Mouse (Mus musculus) liver, embryonic 14.5 days (tissue): Measurements from ENCODE around the gene Sys1. TPM values are rescaled to one million over a fixed set of nuclear protein-coding genes. Genes with fewer than 3 reads are reported as not detected.

Source experiments
- ATAC-seq: fragments of 200-750 bp; cut with Nextera tagmentation; 2 replicates; pipeline ENCODE4 v1.8.0; 2017; ENCODE audit warnings: moderate number of reproducible peaks, mild to moderate bottlenecking, moderate library complexity; ENCODE audit not compliant: insufficient read depth
- DNase-seq, 3 experiments: peaks; one replicate each; pipeline ENCODE4 v3.0.0-alpha.2; 2012 to 2013; ENCODE audit warnings: low read depth in 3 of 3, low spot score in 3 of 3
- H3K27ac ChIP-seq: fragments of 300-500 bp; sonication (generic); 2 replicates; pipeline ENCODE4 v1.5.1; 2014; ENCODE audit warnings: moderate library complexity, mild to moderate bottlenecking, control low read depth, inconsistent platforms
- H3K27me3 ChIP-seq: fragments of 300-500 bp; sonication (generic); 2 replicates; pipeline ENCODE4 v1.6.1; 2014; ENCODE audit warnings: mild to moderate bottlenecking, low read length, moderate library complexity; ENCODE audit not compliant: control insufficient read depth, insufficient read depth
- H3K36me3 ChIP-seq: fragments of 300-500 bp; sonication (generic); replicated peaks from 2 replicates; pipeline ENCODE4 v1.6.1; 2014; ENCODE audit warnings: low read depth; ENCODE audit not compliant: control insufficient read depth, insufficient read depth
- H3K4me1 ChIP-seq, 2 experiments: fragments of 200-500 bp in 1 of 2; fragments of 300-500 bp in 1 of 2; sonication (generic) in 1 of 2; replicated peaks; 2 replicates each; pipeline ENCODE4 v1.6.1; 2012 to 2014; ENCODE audit warnings: antibody characterized with exemption in 1 of 2, inconsistent platforms in 1 of 2, low read length in 1 of 2; ENCODE audit not compliant: control insufficient read depth in 2 of 2, insufficient read depth in 2 of 2
- H3K4me2 ChIP-seq: fragments of 300-500 bp; sonication (generic); 2 replicates; pipeline ENCODE4 v1.6.1; 2014; ENCODE audit warnings: low read depth, mild to moderate bottlenecking, control low read depth, moderate library complexity
- H3K4me3 ChIP-seq, 2 experiments: fragments of 200-500 bp in 1 of 2; fragments of 300-500 bp in 1 of 2; sonication (generic) in 1 of 2; 2 replicates each; pipeline ENCODE4 v1.5.1; 2012 to 2014; ENCODE audit warnings: low read depth in 2 of 2, low read length in 2 of 2, mild to moderate bottlenecking in 2 of 2, control low read depth in 1 of 2, inconsistent platforms in 1 of 2, moderate library complexity in 1 of 2; ENCODE audit not compliant: insufficient read depth in 1 of 2
- H3K9ac ChIP-seq: fragments of 300-500 bp; sonication (generic); replicated peaks from 2 replicates; pipeline ENCODE4 v1.6.1; 2014; ENCODE audit warnings: mild to moderate bottlenecking, control low read depth, moderate library complexity
- H3K9me3 ChIP-seq: fragments of 300-500 bp; sonication (generic); 2 replicates; pipeline ENCODE4 v1.6.1; 2016; ENCODE audit warnings: low read length, mixed read lengths; ENCODE audit not compliant: control insufficient read depth
- CTCF ChIP-seq: IDR thresholded peaks from 2 replicates; pipeline ENCODE4 v1.5.1; 2016; ENCODE audit warnings: antibody characterized with exemption, low read depth, control low read depth
- EP300 ChIP-seq: IDR thresholded peaks from 2 replicates; pipeline ENCODE4 v1.6.1; 2016; ENCODE audit warnings: antibody characterized with exemption, low read depth
- WGBS: fragments of 180-500 bp; shearing (Covaris S2); extraction: QIAGEN DNeasy Blood & Tissue Kit; methylation state at CpG from one replicate; pipeline ENCODE4 v1.1.7; 2014; ENCODE audit not compliant: insufficient replicate concordance; 5-methylcytosine and 5-hydroxymethylcytosine counted together
- polyA plus RNA-seq, 2 experiments: library from polyadenylated mRNA; depleted of rRNA in 1 of 2; stranded (reverse) in 1 of 2; unstranded in 1 of 2; fragments of >200 nt; fragmentation: Nextera tagmentation in 1 of 2; extraction: Ambion mirVana in 1 of 2; gene quantifications; 2 replicates each; pipeline versions ENCODE4 v1.2.1 to v1.2.3; 2012 to 2014

Sys1 gene
- polyA plus RNA-seq, 2 experiments: 15.9 to 30.7 TPM

DNA sequence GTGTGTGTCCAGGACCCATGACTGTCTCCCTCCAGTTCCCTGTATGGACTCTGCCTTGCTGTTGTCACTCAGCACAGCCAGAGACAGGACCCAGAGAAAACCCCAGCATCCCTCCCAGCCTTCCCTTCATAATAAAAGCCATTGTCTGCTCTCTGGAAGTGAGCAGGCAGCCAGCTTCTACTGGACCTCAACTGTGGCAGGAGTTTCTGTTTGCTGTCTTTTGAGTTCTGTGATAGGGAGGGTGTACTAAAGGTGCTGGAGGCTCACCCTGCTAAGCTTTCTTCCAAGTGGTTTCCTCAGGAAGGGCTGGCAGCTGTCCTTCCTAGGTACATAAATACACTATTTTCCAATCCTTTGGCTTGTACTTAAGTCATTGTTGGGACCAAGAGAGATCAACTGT lies 8.4 kb downstream of the Sys1 start:
- ATAC-seq (no peak), DNase-seq (no peak)
- peaks cover 8% of the 10 kb centered on the region for H3K36me3 ChIP-seq
- H3K9me3 ChIP-seq: no peaks in the 10 kb centered on the region
- no peak overlapping the region for H3K4me2 ChIP-seq
- no peak overlapping the region for H3K9ac ChIP-seq
- TF ChIP-seq EP300: no peak
- TF ChIP-seq CTCF: no peak
- no peak overlapping the region for H3K27ac ChIP-seq
- H3K27me3 ChIP-seq: no peaks in the 10 kb centered on the region
- H3K4me1 ChIP-seq: peaks cover 4 to 14% of the 10 kb centered on the region in 2 experiments
- no peak overlapping the region for H3K4me3 ChIP-seq

DNA sequence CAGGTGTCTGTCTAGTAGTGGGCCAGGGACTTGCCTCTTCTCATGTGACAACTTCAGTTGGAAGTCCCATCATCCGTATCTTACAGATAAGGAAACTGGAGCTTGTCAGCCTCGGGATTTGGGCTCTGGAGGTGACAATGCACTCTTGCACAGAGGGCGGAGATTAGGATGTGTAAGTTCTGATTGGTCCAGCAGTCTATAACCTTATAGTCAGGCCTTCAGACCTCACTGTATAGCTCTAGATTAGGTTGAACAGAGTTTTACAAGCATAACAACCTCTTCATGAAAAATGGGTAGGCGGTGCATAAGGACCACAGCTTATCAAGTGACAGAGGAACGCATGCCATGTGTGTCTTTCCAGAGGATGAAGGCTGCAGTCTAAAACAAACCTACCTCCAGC lies 10.0 kb downstream of the Sys1 start:
- peak; percentile 67 for ATAC-seq
- TF ChIP-seq CTCF: no peak
- TF ChIP-seq EP300: peak; percentile 39; the same call in 1 of the 2 replicates
- Histone ChIP-seq H3K27ac (no peak overlapping the region), H3K4me3 (no peak overlapping the region), H3K4me1 (peaks cover 4 to 11% of the 10 kb centered on the region in 2 experiments), H3K9me3 (no peaks in the 10 kb centered on the region), H3K27me3 (no peaks in the 10 kb centered on the region), H3K9ac (no peak overlapping the region), H3K36me3 (peaks cover 8% of the 10 kb centered on the region), H3K4me2 (no peak overlapping the region)
- DNase-seq: no peak
- 44% methylated on average over 5 of the region's 5 CpGs for WGBS

DNA sequence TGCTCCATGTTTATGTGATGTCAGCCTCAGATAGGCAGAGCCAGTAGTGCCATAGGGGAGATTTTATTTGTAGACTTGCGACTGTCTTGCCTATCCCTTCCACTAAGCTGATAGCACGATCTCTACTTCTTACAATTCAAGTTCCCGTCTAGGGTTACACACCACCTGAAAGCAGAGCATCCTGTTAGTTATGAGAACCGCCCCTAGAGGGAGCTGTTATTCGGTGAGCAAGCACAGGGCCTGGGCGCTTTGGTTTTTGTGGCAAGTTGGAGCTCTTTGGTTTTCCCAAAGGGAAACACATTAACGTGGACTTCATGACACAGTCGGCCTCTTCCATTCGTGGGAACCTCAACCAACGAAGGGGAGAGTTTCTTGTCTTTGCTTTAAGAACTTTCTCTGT lies 13.5 kb downstream of the Sys1 start:
- 16% methylated on average over 10 of the region's 10 CpGs for whole genome bisulfite sequencing
- ATAC-seq: no peak
- peak; percentile 73 for TF ChIP-seq CTCF
- no peak for TF ChIP-seq EP300

DNA sequence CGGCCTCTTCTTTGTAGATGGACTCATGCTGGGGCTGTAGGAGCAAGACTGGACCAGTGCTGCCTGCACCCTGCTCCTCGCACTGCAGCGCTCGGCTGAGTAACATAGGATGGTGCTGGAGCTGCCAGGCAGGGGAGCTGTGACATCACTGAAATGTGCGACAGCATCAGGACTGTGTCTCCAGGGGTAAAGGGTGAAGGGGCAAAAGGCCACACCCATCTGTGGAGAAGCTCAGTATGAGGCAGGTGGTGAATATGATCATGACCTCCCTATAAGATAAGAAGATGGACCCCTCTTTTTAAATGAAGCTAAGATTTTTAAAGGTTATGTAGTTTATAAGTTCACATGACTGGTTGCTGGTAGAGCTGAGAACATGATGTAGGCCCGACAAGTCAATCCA lies 16.9 kb downstream of the Sys1 start, which contains the start of gene Trp53tg5:
Trp53tg5 (minus strand) TSS at position 101 of the 400 bp plus-strand sequence.
- H3K36me3 ChIP-seq: no peaks in the 10 kb centered on the region
- WGBS: 68% methylated on average over 6 of the region's 6 CpGs
- no peak within 1 kb of the TSS for H3K4me3 ChIP-seq
- DNase-seq: no peak
- H3K4me2 ChIP-seq: no peak within 1 kb of the TSS
- H3K9ac ChIP-seq: no peak within 1 kb of the TSS
- no peaks in the 10 kb centered on the region for H3K27me3 ChIP-seq
- TF ChIP-seq CTCF (no peak), EP300 (no peak)
- no peaks in the 10 kb centered on the region for H3K4me1 ChIP-seq
- H3K9me3 ChIP-seq: no peaks in the 10 kb centered on the region
- no peak for ATAC-seq
- no peak within 1 kb of the TSS for H3K27ac ChIP-seq

More for the DNA sequence above, 13.5 kb downstream of the Sys1 start:
- Histone ChIP-seq H3K4me1 (peaks cover 0 to 4% of the 10 kb centered on the region in 2 experiments; a peak in 1 of 4 replicates), H3K27ac (no peak overlapping the region), H3K4me3 (no peak overlapping the region), H3K36me3 (no peaks in the 10 kb centered on the region), H3K27me3 (no peaks in the 10 kb centered on the region), H3K4me2 (no peak overlapping the region), H3K9ac (no peak overlapping the region), H3K9me3 (no peaks in the 10 kb centered on the region)
- DNase-seq: peak in 2 of 3 experiments; percentile 26 to 37

DNA sequence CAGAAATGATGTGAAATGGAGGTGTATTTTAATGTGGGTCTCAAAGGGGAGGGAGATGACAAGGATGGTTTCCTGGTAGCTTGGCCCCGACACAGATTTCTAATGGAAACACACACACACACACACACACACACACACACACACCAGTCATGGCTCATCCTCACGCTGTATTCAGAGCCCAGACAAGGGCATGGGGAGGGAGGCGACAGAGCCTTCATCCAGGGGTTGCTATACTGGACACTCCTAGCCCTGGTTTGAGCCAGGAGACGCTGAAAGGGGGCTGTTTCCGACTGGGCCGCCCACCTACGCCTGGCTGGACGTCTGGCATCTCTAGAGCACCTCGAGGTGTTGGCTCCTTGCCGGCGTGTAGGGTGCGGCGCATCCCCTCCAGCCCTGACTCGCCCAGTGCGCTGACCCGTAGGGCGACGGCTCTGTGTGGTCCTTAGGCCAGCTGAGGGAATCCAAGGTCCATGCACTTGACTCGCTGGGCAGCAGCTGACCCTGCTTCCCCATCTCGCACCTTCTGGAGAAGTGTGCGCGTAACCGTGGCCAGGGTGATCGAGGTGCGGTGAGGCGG lies 29.0 kb downstream of the Sys1 start, which contains the start of gene Dbndd2:
Dbndd2 (plus strand) TSS at position 426 of the 577 bp plus-strand sequence.
- 4% methylated on average over 26 of the region's 26 CpGs for WGBS
- Histone ChIP-seq H3K4me2 (peak within 1 kb of the TSS; percentile 66), H3K27ac (no peak within 1 kb of the TSS), H3K4me1 (no peaks in the 10 kb centered on the region), H3K36me3 (no peaks in the 10 kb centered on the region), H3K9ac (no peak within 1 kb of the TSS), H3K9me3 (no peaks in the 10 kb centered on the region), H3K4me3 (peak within 1 kb of the TSS; percentile 36 to 59), H3K27me3 (peaks cover 28% of the 10 kb centered on the region)
- peak; percentile 31; the same call in 1 of the 2 replicates for ATAC-seq
- TF ChIP-seq EP300: no peak
- TF ChIP-seq CTCF: no peak
- no peak for DNase-seq
